Mouse (Mus musculus) right cerebral cortex, postnatal 25 days (tissue): ENCODE measurements around the gene Zc3h12c.

ENCODE experiments used
- DNase-seq: peaks from one replicate; pipeline ENCODE4 v3.0.0; 2022

Zc3h12c gene

GRCm38 (mm10) chr9:52165076-52165705 lies 3.2 kb downstream of the Zc3h12c start:
- no peak for DNase-seq

GRCm38 (mm10) chr9:52160512-52160911 lies 7.9 kb downstream of the Zc3h12c start:
- DNase-seq: no peak

GRCm38 (mm10) chr9:52158561-52158960 lies 9.8 kb downstream of the Zc3h12c start:
- DNase-seq: no peak

- DNase-seq: no peak
These were observed 13.0 kb downstream of the Zc3h12c start for GRCm38 (mm10) chr9:52155417-52155816.

- no peak for DNase-seq
These were observed 14.1 kb downstream of the Zc3h12c start for GRCm38 (mm10) chr9:52154253-52154652.

GRCm38 (mm10) chr9:52152076-52152826 lies 16.1 kb downstream of the Zc3h12c start:
- DNase-seq: no peak

- DNase-seq: no peak
These were observed 18.6 kb downstream of the Zc3h12c start for GRCm38 (mm10) chr9:52149768-52150167.

GRCm38 (mm10) chr9:52149286-52149685 lies 19.1 kb downstream of the Zc3h12c start:
- no peak for DNase-seq

- no peak for DNase-seq
These were observed 19.5 kb downstream of the Zc3h12c start for GRCm38 (mm10) chr9:52148831-52149230.

GRCm38 (mm10) chr9:52148311-52148710 lies 20.1 kb downstream of the Zc3h12c start:
- no peak for DNase-seq

- no peak for DNase-seq
These were observed 22.1 kb downstream of the Zc3h12c start for GRCm38 (mm10) chr9:52146241-52146640.

- DNase-seq: no peak
These were observed 35.6 kb downstream of the Zc3h12c start for GRCm38 (mm10) chr9:52132771-52133170.

- DNase-seq: no peak
These were observed 38.0 kb downstream of the Zc3h12c start for GRCm38 (mm10) chr9:52130348-52130747.

- DNase-seq: no peak
These were observed 43.1 kb downstream of the Zc3h12c start for GRCm38 (mm10) chr9:52125225-52125624.

- DNase-seq: no peak
These were observed 49.2 kb downstream of the Zc3h12c start for GRCm38 (mm10) chr9:52119212-52119611.

- DNase-seq: no peak
These were observed 55.3 kb downstream of the Zc3h12c start for GRCm38 (mm10) chr9:52113091-52113490.

- no peak for DNase-seq
These were observed 57.6 kb downstream of the Zc3h12c start for GRCm38 (mm10) chr9:52110738-52111137.

- DNase-seq: no peak
These were observed 61.2 kb downstream of the Zc3h12c start for GRCm38 (mm10) chr9:52107161-52107560.

- no peak for DNase-seq
These were observed 62.9 kb downstream of the Zc3h12c start for GRCm38 (mm10) chr9:52105423-52105822.

GRCm38 (mm10) chr9:52104225-52104615 lies 64.2 kb downstream of the Zc3h12c start:
- DNase-seq: no peak

- DNase-seq: no peak
These were observed 64.7 kb downstream of the Zc3h12c start for GRCm38 (mm10) chr9:52103448-52104224.

- no peak for DNase-seq
These were observed 66.1 kb downstream of the Zc3h12c start for GRCm38 (mm10) chr9:52102060-52102844.

GRCm38 (mm10) chr9:52100426-52100825 lies 67.9 kb downstream of the Zc3h12c start:
- no peak for DNase-seq
